Mouse (Mus musculus): ENCODE results near the gene Mad2l2.

GRCm38 (mm10) chr4:148112519-148112918 lies 17.7 kb upstream of the Mad2l2 start:
- TF ChIP-seq CTCF (IDR thresholded peaks at IDR 0.05; ENCODE audit: insufficient read depth, low read length) (no peak), POLR2A (IDR thresholded peaks at IDR 0.05; ENCODE audit: borderline replicate concordance, extremely low read depth, low read depth, low read length) (no peak)
